Mouse (Mus musculus) urinary bladder, postnatal 14 days (tissue): ENCODE data around the gene Jade1.
A peak's percentile ranks its signal among the peaks of the same experiment; 100 is the strongest.

ENCODE experiments used
- DNase-seq: peaks from one replicate; pipeline ENCODE4 v3.0.0; 2021; ENCODE audit warnings: low spot score

Jade1 gene

GRCm38 (mm10) chr3:41599806-41600589 is 44.5 kb downstream of the Jade1 start:
- DNase-seq: peak; percentile 59

DNA sequence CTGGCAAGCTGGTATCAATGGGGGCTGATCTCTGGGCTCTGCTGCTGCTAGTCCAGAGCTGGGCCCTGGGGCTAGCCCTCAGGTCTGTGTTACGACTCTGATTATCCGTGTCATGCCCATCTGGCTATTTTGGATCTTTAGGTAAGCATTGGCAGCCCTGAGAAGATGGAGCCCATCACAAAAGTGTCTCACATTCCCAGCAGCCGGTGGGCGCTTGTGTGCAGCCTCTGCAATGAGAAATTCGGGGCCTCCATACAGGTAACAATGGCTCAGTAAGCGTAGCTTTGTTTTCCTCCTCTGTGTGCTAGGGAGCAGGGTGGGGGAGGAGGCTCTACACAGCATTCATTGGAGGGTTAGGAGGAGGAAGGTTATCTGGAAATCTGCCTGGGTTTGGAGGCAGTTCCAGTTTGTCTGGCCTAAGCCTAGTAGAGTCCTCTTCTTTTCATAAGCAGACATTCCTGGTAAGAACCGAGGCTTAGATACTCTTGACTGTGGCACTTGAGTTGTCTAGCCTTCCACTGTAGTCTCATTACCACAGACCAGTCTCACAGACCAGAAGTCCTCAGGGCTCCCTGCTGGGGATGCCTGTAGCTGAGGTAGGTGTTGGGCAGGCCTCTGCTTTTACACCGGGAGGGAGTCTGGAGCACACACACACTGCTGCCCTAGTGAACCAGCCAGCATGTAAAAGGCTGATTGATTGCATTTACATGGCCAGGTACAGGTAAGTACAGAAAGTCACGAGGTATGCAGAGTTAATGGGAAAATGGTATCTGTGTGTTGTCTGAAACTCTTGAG is 45.9 kb downstream of the Jade1 start:
- DNase-seq: no peak

GRCm38 (mm10) chr3:41602933-41603332 is 47.4 kb downstream of the Jade1 start:
- DNase-seq: no peak

- no peak for DNase-seq
Observed at GRCm38 (mm10) chr3:41603470-41604019, 48.0 kb downstream of the Jade1 start.

DNA sequence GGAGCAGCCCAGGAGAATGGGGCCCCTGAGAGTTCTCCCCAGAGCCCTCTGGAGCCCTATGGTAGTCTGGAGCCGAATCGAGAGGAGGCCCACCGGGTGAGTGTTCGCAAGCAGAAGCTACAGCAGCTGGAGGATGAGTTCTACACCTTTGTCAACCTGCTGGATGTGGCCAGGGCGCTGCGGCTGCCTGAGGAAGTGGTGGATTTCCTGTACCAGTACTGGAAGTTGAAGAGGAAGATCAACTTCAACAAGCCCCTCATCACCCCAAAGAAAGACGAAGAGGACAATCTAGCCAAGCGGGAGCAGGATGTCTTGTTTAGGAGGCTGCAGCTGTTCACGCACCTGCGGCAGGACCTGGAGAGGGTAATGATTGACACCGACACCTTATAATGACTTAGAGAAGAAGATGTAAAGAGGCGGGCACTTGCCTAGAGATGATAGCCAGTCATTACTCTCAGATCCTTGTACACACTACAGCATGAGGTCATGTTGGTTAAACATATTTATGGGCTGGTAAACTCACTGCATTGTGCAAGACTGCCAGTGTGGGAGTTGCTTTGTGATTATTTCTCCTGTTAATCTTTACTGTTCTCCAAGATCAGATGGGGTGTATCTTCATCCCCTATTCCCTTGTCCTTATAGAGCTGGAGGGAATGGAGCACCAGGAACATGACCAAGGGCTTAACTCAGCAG is 49.2 kb downstream of the Jade1 start:
- DNase-seq: no peak

- no peak for DNase-seq
Observed at GRCm38 (mm10) chr3:41605601-41606329, 50.2 kb downstream of the Jade1 start.

GRCm38 (mm10) chr3:41606330-41606664 is 50.8 kb downstream of the Jade1 start:
- no peak for DNase-seq

DNA sequence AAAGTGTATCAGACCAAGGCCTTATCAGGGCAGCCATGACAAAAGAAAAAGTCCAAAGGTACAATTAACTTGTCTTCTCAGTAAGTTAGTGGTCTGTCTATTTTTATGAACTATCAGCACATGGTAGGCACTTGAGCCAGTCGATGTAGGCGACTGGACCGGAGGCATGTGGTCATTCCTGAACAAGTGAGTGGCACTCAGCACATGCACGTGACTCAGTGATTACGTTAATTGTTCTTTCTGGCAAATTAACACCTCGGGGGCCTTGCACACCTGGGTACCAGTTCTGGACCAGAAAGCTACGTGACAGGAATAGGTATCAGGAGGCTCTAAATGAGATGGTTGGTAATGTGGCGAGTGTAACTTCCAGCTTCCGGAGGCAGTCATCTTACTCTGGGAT is 51.5 kb downstream of the Jade1 start:
- no peak for DNase-seq

DNA sequence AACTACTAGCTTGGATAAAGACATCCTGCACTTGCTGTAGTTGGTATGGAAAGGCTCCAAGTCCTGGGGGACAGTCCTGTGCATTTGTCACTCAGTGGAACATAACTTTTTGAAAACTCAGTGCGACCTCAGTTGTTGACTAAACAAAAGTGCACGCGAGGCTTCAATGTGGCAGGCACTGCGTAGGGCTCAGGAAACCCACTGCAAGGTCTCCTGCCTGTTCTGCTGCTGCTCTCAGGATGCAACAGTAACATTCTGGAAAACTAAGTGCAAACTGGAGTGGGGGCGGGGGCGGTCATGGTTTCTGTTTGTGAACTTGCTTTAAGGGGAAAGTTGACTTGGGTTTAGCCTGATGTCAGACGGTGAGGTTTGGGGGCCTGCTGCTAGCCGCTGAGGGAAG is 51.9 kb downstream of the Jade1 start:
- no peak for DNase-seq

GRCm38 (mm10) chr3:41609071-41609470 is 53.5 kb downstream of the Jade1 start:
- DNase-seq: no peak

GRCm38 (mm10) chr3:41612211-41612610 is 56.7 kb downstream of the Jade1 start:
- no peak for DNase-seq

DNA sequence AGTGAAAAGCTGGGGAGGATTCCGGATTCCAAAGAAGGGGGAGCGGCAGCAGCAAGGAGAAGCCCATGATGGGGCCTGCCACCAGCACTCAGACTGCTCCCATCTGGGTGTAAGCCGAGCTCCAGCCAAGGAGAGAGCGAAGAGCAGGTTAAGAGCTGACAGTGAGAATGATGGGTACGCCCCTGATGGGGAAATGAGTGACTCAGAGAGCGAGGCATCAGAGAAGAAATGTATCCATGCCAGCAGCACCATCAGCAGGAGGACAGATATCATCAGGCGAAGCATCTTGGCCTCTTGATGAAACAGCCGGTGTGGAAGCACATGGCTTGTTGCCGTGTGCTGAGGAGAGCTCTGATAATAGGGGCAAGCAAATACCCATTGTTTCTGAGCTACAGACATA is 58.2 kb downstream of the Jade1 start:
- no peak for DNase-seq

DNA sequence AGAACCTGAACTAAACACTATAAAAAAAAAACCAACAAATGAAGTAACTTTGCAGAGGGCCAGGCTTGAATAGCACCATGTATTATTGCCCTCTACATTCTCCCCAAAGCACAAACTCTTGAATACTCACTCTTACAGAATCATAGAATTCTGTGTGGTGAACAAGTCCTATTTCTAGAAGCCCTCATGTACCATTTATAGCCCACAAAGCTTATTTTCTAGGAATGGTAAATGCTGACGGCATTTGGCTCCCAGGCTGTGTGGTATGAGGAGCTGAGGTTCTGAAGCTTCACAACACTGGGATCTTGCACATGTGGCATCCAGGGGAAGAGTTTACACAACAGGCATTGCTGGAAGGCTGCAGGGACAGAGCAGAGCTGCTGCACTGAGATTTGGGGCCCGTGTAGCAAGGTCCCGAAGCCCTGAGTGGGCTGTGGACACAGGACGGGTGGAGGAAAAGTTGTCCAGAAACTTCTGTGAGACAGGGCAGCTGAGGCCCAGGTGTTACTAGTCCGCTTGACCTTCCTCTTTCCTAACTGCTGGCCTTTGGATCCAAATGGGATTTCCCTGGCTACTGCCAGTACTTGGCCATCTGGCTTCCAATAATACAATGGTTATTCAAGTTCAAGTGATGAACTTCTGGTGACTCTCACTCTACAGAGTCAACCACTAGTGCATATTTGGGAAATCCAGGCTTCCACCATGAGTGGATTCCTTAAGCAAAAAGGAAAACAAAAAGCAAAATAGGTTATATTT is 58.9 kb downstream of the Jade1 start:
- no peak for DNase-seq

DNA sequence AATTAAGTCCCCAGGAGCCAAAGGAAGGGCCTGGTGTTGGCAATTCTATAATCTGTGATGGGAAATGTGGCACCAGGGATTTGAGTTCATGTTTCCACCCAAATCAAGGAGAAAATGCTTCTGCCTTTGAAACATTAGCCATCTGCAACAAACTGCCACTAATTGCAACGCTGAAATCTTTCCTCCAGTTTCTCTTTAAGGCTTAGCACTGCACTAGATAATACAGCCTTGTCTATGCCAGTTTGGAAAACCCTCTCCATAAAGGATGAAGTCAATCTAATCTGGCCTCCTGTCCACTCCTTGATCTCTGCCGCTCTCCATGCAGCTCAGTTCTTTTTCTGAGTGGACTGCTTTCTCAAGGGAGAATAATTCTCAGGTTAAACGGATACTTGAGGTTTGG is 62.5 kb downstream of the Jade1 start:
- DNase-seq: no peak

- no peak for DNase-seq
Observed at GRCm38 (mm10) chr3:41618488-41618887, 63.0 kb downstream of the Jade1 start.

DNA sequence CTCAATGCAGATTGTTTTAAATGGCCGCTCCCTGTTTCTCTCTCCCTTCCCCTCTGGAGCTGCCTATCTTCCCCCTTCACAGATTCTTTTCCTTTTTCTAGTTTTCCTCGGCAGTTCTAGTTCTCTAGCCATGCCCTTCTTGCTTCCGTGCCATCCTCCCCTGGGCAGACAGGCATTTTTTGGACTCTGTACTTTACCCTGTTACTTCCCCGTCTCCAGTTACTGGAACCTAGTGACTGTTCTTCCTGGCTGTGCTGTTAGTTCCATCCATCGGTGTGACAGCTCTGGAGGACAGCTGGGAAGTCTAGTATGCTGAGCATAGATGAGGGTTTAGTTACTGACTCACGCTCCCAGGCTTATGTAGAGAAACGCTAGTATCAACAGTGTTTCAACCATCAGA is 65.4 kb downstream of the Jade1 start:
- DNase-seq: no peak

- DNase-seq: no peak
Observed at GRCm38 (mm10) chr3:41655642-41656041, 100.1 kb downstream of the Jade1 start.
